Mouse (Mus musculus): Measurements from ENCODE around the gene Ostm1.

DNA sequence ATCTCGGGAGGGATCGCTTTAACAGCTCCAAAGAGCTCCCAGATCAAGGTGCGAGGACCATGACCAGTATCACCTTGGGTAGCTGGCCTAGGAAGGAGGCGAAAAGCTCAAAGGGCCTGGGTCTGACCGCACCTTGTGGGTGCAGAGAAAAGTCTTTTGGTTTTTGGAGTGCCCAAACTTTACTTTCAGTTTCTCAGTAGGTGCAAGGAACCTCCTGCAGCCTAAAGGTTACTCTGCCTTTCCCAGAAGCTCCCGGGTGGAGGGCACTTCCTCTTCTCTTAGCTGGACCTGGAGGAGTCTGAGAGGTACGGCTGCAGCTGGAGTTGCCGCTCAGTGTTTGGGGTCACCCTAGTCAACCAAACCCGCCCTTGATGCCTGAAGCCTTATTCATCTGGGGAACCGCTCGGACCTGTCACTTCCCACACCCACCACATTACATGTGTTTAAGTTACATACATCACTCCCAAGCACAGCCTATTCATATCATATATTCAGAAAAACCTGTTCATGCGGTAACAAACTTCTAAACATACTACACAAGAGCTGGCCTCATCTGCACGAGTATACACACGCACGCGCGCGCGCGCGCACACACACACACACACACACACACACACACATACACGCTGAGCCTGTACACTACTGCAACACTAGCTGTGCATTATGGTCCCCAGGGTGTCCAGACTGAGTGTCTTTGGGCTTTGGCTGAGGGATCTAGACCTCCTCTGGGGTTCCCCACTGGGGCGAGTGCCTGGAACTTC, 49.9 kb downstream of the Ostm1 start:
- no peak for TF ChIP-seq GATA1 (IDR thresholded peaks at IDR 0.05; ENCODE audit: low read length)
- no peak for TF ChIP-seq TAL1 (IDR thresholded peaks at IDR 0.05; ENCODE audit: low read length)
